Mouse (Mus musculus): ENCODE results near the gene Kcnj12.

DNA sequence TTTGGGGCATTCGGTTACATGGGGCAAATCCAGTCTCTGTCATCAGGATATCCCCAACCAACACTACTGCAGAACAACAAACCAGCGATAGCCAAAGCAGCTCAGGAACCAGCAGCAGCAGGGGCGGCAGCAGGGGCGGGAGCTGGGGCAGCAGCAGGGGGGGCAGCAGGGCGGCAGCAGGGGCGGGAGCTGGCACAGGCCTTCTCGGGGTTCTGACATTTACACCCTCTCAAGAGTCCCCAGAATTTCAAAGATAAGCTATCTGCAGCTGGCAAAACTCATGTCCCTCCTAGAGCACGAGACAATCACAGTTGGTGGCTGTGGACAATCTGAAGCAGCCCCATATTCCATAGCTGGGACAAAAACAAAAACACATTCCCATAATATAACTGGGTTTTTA is 28.8 kb downstream of the Kcnj12 start:
- TF ChIP-seq CTCF (IDR thresholded peaks at IDR 0.05; ENCODE audit: insufficient read depth, low read length) (no peak), POLR2A (IDR thresholded peaks at IDR 0.05; ENCODE audit: borderline replicate concordance, extremely low read depth, low read depth, low read length) (no peak)

Measured in lung, adult 2 months (tissue).